Mouse (Mus musculus): ENCODE measurements around the gene Bud23. TPM values are rescaled to one million over a fixed set of nuclear protein-coding genes. Genes with fewer than 3 reads are reported as not detected.

The Bud23 gene
- polyA plus RNA-seq, 1 experiment from 2014 or later: 150 TPM

DNA sequence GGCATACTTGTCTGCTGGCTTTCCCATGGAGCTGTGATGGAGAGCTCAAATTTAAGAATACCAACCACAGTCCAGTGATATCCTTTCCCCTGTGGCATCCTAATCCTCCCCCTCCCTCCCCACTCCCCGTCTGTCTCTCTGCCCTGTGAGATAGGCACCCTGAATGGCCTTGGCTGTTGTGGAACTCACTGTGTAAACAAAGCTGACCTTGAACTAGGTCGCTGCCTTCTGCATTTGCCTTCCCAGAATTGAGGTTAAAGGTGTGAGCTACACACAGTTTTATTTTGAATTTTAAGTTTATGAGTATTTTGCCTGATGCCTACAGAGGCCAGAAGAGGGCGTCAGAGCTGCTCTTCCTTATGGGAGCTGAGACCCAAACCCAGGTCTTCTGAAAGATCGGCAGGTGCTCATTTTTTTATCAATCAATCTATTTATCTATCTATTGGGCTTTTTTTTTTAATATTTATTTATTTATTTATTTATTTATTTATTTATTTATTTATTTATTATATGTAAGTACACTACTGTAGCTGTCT lies 48.5 kb downstream of the Bud23 start:
- H3K4me3 ChIP-seq (replicated peaks): no peak overlapping the region
- H3K9ac ChIP-seq (replicated peaks): no peak overlapping the region
- no peaks in the 10 kb centered on the region for H3K9me3 ChIP-seq
- peaks cover 16% of the 10 kb centered on the region for H3K4me1 ChIP-seq (replicated peaks)
- WGBS: 56% methylated on average over 4 of the region's 4 CpGs
- ATAC-seq (ENCODE audit: insufficient number of reproducible peaks, insufficient read depth, low FRiP score, low TSS enrichment, low read depth): no peak
- no peaks in the 10 kb centered on the region for H3K36me3 ChIP-seq
- no peak overlapping the region for H3K4me2 ChIP-seq
- peaks cover 13% of the 10 kb centered on the region for H3K27me3 ChIP-seq
- H3K27ac ChIP-seq: no peak overlapping the region

DNA sequence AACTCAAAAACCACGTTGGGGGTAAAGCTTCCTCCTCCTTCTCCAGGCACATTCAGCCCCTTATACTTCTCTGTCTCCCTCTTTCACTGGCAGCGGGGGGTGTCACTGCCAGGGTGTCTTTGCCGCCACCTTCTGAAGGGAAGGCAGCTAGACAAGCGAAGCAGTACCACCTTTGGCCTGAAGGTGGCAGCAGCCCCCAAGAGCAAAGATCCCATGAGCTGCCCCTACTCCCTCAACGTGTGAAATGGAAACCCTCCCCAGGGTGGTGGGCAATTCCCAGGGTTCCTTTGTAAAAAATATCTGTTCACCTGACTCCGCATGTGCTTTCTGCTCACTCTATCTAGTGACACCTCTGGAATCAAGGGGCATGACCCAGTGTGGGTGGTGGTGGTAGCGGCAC lies 49.3 kb downstream of the Bud23 start:
- 13% methylated on average over 7 of the region's 7 CpGs for WGBS
- H3K4me2 ChIP-seq: no peak overlapping the region
- H3K4me3 ChIP-seq (replicated peaks): no peak overlapping the region
- no peak overlapping the region for H3K9ac ChIP-seq (replicated peaks)
- no peak overlapping the region for H3K27ac ChIP-seq
- no peaks in the 10 kb centered on the region for H3K9me3 ChIP-seq
- no peak for ATAC-seq (ENCODE audit: insufficient number of reproducible peaks, insufficient read depth, low FRiP score, low TSS enrichment, low read depth)
- H3K27me3 ChIP-seq: peaks cover 13% of the 10 kb centered on the region
- H3K4me1 ChIP-seq (replicated peaks): peaks cover 21% of the 10 kb centered on the region
- no peaks in the 10 kb centered on the region for H3K36me3 ChIP-seq

DNA sequence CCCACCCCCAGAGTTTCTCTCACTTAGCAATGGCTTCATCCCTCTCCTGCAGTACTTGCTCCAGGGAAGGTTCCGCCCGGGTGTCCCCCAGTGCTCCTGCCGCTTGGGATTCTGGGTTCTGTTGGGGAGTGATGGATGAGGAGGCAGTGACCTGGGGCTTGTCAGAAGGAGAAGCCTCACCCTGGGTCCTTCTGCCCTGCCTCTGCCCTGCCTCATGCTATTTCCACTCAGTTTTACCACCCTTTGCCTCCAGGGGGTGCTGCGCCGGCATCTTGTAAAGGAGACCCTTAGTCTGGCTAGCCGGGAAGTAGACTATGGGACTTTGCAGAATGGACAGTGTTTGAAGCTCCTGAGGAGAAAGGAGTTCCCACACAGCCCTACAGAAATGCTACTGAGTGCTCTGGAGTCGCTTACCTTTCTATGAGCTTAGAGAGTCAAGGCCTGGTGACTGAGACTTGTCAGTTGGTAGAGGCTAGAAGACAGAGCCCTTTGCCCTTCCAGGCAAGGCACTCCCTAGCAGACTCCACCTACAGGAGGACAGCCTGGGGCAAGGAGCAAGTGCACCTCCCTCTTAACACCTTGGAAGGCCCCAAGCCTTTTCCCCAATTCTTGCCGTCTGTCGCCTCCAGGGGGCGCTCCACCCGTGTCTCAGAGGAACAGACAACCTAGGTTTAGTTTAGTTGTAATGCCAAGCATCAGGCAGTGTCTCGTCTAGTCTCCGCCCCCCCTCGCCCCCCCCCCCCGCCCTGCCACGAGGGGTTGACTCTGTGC lies 51.9 kb downstream of the Bud23 start:
- H3K36me3 ChIP-seq: no peaks in the 10 kb centered on the region
- H3K27ac ChIP-seq: no peak overlapping the region
- peak overlapping the region; percentile 16; the same call in 1 of the 2 replicates for H3K4me3 ChIP-seq (replicated peaks)
- H3K4me2 ChIP-seq: peak overlapping the region; percentile 43
- no peak for ATAC-seq (ENCODE audit: insufficient number of reproducible peaks, insufficient read depth, low FRiP score, low TSS enrichment, low read depth)
- H3K27me3 ChIP-seq: peaks cover 13% of the 10 kb centered on the region
- no peaks in the 10 kb centered on the region for H3K9me3 ChIP-seq
- 0 out of 2 replicates have a peak overlapping the region, but pooled peaks have one; percentile 8 for H3K9ac ChIP-seq (replicated peaks)
- WGBS: 2% methylated on average over 16 of the region's 16 CpGs
- H3K4me1 ChIP-seq (replicated peaks): peaks cover 31% of the 10 kb centered on the region

DNA sequence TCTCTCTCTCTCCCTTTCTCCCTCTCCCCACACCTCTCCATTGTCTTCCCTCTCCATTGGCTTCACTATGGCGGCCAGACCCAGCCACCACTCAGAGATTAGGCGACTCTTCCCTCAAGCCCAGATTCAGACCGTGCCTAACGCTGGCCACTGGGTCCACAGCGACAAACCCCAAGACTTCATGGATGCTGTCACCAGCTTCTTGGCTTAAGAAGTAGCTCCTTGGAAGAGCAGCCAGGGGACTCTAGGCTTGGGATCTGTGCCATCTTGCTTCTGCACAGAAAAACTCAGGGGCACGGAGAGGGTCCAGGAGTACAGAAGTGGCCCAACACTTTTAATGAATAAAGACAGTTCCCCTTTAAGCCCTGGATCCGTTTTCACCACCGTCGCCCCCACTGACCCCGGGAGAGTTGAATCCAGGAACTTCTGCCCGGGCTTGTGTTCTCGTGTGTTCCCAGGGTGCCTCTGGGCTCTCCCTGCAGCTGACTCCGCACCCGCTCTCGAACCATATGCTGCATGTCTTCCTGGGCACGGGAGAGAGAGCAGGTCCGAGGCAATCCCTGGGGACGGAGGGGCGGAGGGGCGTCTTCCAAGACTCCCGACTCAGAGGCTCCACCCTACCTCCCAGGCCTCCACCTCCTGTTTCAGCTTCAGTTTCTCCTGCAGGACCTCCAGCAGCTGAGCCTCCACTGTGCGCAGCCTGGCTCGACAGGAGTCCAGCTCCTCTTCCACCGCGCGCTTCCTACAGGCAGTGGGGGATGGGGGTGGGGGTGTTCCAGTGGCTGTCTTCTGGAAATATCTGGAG lies 52.7 kb downstream of the Bud23 start:
- 0 out of 2 replicates have a peak overlapping the region, but pooled peaks have one; percentile 8 for H3K9ac ChIP-seq (replicated peaks)
- H3K36me3 ChIP-seq: no peaks in the 10 kb centered on the region
- 24% methylated on average over 26 of the region's 26 CpGs for WGBS
- H3K4me3 ChIP-seq (replicated peaks): peak overlapping the region; percentile 16; the same call in 1 of the 2 replicates
- no peaks in the 10 kb centered on the region for H3K9me3 ChIP-seq
- H3K4me1 ChIP-seq (replicated peaks): peaks cover 31% of the 10 kb centered on the region
- H3K27ac ChIP-seq: peak overlapping the region; percentile 12; the same call in 1 of the 2 replicates
- peak overlapping the region; percentile 43 for H3K4me2 ChIP-seq
- ATAC-seq (ENCODE audit: insufficient number of reproducible peaks, insufficient read depth, low FRiP score, low TSS enrichment, low read depth): no peak
- H3K27me3 ChIP-seq: peaks cover 13% of the 10 kb centered on the region

DNA sequence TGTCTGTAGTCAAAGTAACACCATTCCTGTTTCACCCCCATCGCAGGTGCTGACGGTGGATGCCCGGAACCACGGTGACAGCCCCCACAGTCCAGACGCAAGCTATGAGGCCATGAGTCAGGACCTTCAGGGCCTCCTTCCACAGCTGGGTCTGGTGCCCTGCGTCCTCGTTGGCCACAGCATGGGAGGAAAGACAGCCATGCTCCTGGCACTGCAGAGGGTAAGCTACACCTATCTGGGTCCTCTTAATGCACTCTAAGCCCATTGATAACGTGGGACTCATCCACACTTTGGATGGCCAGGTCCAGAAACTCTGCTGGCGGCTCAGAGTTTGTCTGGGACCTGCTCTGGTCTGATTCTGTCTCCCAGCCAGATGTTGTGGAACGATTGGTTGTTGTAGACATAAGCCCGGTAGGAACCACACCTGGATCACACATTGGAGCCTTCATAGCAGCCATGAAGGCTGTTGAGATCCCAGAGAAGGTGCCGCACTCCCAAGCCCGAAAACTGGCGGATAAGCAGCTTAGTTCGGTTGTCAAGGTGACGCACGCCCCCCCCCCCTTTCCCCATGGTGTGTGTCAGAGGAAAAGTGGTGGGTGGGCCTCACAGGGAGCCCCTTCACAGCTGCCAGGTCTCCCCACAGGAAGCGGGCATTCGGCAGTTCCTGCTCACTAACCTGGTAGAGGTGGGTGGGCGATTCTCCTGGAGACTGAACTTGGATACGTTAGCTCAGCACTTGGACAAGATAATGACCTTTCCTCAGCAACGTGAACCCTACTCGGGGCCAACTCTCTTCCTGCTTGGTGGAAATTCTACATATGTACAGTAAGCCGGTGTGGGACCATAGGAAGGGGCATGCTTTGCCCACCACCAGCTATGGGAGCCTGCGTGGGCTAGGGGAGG lies 53.7 kb downstream of the Bud23 start:
- Histone ChIP-seq H3K4me3 (replicated peaks) (0 out of 2 replicates have a peak overlapping the region, but pooled peaks have one; percentile 11), H3K27me3 (peaks cover 13% of the 10 kb centered on the region), H3K36me3 (no peaks in the 10 kb centered on the region), H3K27ac (no peak overlapping the region), H3K9ac (replicated peaks) (no peak overlapping the region), H3K4me2 (no peak overlapping the region), H3K4me1 (replicated peaks) (peaks cover 31% of the 10 kb centered on the region), H3K9me3 (no peaks in the 10 kb centered on the region)
- WGBS: 88% methylated on average over 25 of the region's 25 CpGs
- no peak for ATAC-seq (ENCODE audit: insufficient number of reproducible peaks, insufficient read depth, low FRiP score, low TSS enrichment, low read depth)

DNA sequence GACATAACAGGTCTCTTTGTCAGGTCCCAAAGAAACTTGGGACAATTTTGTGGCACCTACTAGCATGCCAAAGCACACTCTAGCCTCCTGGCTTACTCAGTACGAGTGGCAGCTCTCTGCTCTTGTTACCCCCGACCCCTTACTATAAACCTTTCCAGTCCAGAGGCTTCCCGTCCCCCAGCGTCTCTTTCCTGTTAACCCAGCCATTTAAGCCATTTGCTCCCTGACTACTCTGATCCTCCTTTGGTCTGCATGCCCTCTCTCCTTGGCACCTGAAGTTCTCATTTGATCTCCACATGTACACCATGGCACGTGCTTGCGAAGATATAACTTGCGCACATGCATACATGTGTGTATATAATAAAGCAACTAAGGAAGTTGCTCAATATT lies 54.4 kb downstream of the Bud23 start:
- Histone ChIP-seq H3K36me3 (no peaks in the 10 kb centered on the region), H3K27me3 (peaks cover 17% of the 10 kb centered on the region), H3K27ac (peak overlapping the region; percentile 96), H3K9me3 (no peaks in the 10 kb centered on the region), H3K4me3 (replicated peaks) (peak overlapping the region; percentile 56), H3K4me2 (peak overlapping the region; percentile 65), H3K9ac (replicated peaks) (peak overlapping the region; percentile 51), H3K4me1 (replicated peaks) (peaks cover 31% of the 10 kb centered on the region)
- no peak for ATAC-seq (ENCODE audit: insufficient number of reproducible peaks, insufficient read depth, low FRiP score, low TSS enrichment, low read depth)
- 51% methylated on average over 7 of the region's 7 CpGs for WGBS

DNA sequence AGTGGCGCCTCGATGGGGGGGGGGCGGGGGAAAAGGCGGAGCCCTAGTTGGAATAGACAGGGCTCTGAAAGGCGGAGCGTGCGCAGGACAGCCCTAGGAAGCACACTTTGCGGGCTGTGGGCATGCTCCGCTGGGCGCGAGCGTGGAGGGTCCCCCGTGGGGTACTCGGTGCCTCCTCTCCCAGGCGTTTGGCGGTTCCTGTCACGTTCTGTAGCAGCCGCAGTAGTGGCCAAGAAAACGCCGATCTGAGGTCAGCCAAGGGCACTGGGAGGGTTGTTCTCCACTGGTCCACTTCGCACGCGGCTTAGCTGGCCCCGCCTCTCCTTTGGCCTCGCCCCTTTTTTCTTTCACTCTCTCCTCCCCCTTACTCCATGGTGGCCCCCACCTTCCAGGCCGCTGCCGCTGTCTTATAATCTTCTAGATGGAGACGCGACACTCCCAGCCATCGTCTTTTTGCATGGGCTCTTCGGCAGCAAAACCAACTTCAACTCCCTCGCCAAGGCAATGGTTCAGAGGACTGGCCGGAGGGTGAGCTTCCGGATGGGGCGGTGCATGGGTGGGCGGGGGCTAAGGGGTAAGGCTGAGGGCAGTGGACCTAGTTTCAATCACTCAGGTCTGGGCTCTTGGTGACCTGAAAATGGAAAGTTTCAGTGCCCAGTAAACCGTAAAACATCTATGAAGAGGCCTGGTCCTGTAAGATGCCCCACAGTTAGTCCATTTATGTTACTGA lies 55.0 kb downstream of the Bud23 start:
- Histone ChIP-seq H3K4me1 (replicated peaks) (peaks cover 31% of the 10 kb centered on the region), H3K9me3 (no peaks in the 10 kb centered on the region), H3K4me2 (peak overlapping the region; percentile 65), H3K4me3 (replicated peaks) (peak overlapping the region; percentile 56), H3K27me3 (peaks cover 17% of the 10 kb centered on the region), H3K36me3 (no peaks in the 10 kb centered on the region), H3K27ac (peak overlapping the region; percentile 96), H3K9ac (replicated peaks) (peak overlapping the region; percentile 51)
- ATAC-seq (ENCODE audit: insufficient number of reproducible peaks, insufficient read depth, low FRiP score, low TSS enrichment, low read depth): peak; percentile 71
- WGBS: under 1% methylated on average over 37 of the region's 37 CpGs

DNA sequence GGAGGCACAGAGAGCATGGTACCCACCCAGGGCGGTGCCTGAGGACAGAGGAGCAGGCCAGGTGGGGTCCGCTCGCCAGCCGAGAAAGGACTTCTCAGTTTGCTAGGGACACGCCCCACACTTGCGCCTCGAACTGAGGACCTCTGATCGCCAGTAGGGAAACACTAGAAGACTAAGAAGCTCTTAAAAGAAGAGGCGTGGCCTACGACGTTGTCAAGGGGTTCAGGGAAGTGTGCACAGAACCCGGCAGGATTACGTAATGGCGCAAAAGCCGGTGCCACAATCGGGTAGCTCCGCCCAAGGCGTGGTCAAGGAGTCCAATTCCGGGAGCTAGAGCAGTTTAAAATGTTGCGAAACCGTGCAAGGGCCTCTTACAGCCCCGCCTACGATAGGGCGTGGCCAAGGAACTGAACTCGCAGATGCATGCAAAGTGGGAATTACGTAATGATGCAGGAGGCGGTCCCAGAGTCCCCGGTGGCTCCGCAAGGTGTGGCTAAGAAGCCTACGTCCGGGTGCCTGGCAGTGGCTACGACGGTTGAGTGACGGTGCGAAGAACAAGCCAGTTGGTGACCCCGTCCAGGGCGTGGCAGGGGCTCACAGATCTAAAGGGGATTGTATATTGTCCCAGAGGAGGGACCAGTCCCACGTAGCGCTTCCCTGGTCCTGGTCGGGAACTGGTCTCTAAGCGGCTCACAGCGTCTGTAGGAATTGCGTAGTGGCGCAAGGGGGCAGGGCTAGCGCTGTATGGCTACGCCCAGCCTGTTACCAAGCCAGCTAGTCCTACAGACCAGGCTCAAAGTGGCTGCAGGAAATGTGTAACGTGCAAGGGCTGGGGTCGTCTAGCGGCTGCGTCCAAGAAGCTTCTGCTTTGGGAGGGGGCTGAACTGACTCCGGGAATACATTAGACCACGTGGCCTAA lies 55.8 kb downstream of the Bud23 start, which contains the start of gene Abhd11:
TSS of gene Abhd11 (plus strand) at position 482 of the 919 bp plus-strand sequence.
- H3K27me3 ChIP-seq: peaks cover 17% of the 10 kb centered on the region
- H3K4me3 ChIP-seq (replicated peaks): peak within 1 kb of the TSS; percentile 56
- H3K4me1 ChIP-seq (replicated peaks): peaks cover 31% of the 10 kb centered on the region
- ATAC-seq (ENCODE audit: insufficient number of reproducible peaks, insufficient read depth, low FRiP score, low TSS enrichment, low read depth): peak; percentile 86
- no peaks in the 10 kb centered on the region for H3K36me3 ChIP-seq
- peak within 1 kb of the TSS; percentile 52 for H3K9ac ChIP-seq (replicated peaks)
- no peaks in the 10 kb centered on the region for H3K9me3 ChIP-seq
- H3K4me2 ChIP-seq: peak within 1 kb of the TSS; percentile 65
- H3K27ac ChIP-seq: peak within 1 kb of the TSS; percentile 96
- under 1% methylated on average over 52 of the region's 52 CpGs for WGBS

DNA sequence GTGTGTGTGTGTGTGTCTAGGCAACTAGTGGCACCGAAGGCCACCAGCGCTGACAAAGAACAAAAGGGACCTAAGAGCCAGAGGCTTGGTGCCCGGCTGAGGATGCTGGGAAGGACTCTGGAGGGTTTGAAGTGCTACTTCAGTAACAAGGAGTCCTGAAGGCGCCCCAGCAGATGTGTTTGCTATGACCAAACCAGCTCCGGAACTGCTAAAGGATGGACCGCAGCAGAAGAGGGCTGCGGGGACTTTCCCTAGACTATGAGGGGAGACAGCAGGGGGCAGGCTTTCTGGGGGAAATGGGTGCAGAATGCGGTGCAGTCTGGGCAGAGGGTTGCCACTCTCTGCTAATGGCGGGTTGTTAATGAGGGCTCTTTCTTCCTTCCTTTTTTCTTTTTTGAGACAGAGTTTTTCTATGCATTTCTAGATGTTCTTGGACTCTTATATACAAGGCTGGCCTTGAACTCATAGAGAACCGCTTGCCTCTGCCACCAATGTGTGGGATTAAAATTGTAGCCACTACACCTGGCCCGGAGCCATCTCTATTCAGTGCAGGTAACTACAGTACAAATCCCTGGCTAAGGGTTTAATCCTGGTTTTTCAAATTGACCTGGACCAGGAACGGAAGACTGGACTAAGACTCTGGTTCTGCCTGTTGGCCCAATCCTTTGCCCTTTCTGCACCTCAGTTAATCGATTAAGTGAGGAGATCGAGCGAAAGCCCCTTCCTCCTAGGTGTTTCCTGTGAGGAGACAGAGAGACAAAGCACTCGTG lies 56.8 kb downstream of the Bud23 start:
- no peak for ATAC-seq (ENCODE audit: insufficient number of reproducible peaks, insufficient read depth, low FRiP score, low TSS enrichment, low read depth)

More for the DNA sequence above, 56.8 kb downstream of the Bud23 start:
- WGBS: 31% methylated on average over 16 of the region's 16 CpGs
- H3K36me3 ChIP-seq: no peaks in the 10 kb centered on the region
- H3K4me1 ChIP-seq (replicated peaks): peaks cover 29% of the 10 kb centered on the region
- no peaks in the 10 kb centered on the region for H3K9me3 ChIP-seq
- H3K9ac ChIP-seq (replicated peaks): peak overlapping the region; percentile 52
- H3K4me3 ChIP-seq (replicated peaks): peak overlapping the region; percentile 56
- peaks cover 17% of the 10 kb centered on the region for H3K27me3 ChIP-seq
- peak overlapping the region; percentile 94 for H3K27ac ChIP-seq
- peak overlapping the region; percentile 65 for H3K4me2 ChIP-seq

Data from limb, embryonic 12.5 days (tissue).